Mouse (Mus musculus): Measurements from ENCODE around the gene Mzf1.

The Mzf1 gene

DNA sequence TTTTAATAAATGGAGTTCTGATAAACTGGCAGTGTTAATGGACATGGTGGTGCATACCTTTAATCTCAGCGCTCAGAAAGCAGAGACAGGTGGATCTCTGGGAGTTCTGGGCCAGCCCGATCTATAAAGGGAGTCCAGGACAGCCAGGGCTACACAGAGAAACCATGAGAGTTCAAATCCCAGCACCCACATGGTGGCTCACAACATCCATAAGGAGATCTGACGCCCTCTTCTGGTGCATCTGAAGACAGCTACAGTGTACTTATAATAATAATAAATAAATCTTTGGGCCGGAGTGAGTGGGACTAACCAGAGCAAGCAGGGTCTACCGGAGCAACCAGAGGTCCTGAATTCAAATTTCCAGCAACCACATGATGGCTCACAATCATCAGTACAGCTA lies 51.2 kb downstream of the Mzf1 start:
- no peak for DNase-seq (ENCODE audit: low spot score)

DNA sequence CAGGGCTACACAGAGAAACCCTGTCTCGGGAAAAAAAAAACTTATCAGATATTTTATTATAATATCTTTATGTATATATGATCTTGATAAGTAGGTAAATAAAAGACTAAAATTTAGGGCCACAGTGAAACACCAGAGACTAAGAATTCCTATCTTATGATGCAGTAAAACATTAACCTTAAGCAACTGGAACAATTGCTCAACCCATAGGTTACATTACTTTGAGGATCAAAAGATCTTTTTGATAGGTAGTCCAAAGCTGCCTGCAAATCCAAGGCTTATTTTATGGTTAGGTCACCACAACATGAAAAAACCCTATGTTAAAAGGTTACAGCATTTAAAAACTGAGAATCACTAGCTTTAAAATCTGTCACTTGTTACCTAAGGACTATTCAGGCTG lies 53.0 kb downstream of the Mzf1 start:
- no peak for DNase-seq (ENCODE audit: low spot score)

GRCm38 (mm10) chr7:12998851-12999250 lies 55.7 kb downstream of the Mzf1 start, which contains the start of gene Trim28:
Gene Trim28, plus strand, starts transcription at chr7:12999114.
- DNase-seq (ENCODE audit: low spot score), result no peak

DNA sequence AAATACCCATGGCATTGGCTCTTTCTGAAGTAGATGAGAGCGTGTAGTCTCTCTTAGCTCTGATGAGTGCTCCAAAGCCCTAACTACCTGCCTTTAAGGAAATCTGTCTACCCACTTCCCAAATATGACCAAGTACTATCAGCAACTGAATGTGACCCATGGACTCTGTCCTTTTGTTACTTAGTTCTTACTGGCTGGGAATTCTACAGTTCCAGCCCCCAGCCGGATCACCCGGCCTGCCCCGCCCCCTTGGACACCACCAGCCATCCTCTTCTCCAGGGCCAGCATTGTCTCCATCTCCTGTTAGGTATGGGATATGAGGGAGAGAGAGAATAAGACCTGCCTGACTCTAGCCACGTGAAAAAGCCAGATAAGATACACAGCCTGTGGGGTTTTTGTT lies 56.5 kb downstream of the Mzf1 start, which contains the start of gene Slc27a5:
TSS of gene Slc27a5 (minus strand) at position 140 of the 400 bp plus-strand sequence.
- DNase-seq (ENCODE audit: low spot score), result no peak

DNA sequence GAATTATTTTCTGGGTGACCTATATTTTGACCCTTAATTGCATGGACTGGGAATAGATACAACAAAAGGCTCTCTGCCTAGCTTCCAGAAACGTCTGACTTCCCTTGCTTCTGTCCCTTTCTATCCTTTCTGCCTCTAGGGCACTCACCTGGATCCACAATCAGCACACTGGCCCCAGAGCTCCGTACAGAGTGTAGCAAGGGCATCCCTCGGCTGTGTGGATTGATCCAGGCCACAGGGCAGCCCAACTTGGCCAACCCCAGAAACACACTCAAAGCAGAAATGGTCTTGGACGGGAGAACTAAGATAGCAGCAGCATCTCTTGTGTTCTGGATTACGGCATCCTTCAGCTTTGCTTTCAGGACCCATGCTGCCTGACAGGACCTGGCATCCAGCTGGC lies 57.3 kb downstream of the Mzf1 start:
- DNase-seq (ENCODE audit: low spot score), result no peak

- DNase-seq (ENCODE audit: low spot score), result no peak
Measured at GRCm38 (mm10) chr7:12995862-12996261, 58.7 kb downstream of the Mzf1 start.

GRCm38 (mm10) chr7:12993148-12993547 lies 61.4 kb downstream of the Mzf1 start:
- no peak for DNase-seq (ENCODE audit: low spot score)
